Mouse (Mus musculus) heart, postnatal 0 days (tissue): ENCODE measurements around the gene Fut4.

Experiments
- CTCF ChIP-seq: IDR thresholded peaks from 2 replicates; pipeline ENCODE4 v1.5.1; 2016; ENCODE audit warnings: antibody characterized with exemption, control low read depth, low read depth
- EP300 ChIP-seq: IDR thresholded peaks from 2 replicates; pipeline ENCODE4 v1.6.1; 2016; ENCODE audit warnings: antibody characterized with exemption, low read depth

GRCm38 (mm10) chr9:14717689-14718331 lies 34.4 kb downstream of the Fut4 start:
- no peak for TF ChIP-seq CTCF
- TF ChIP-seq EP300, result no peak
